Mouse (Mus musculus): ENCODE results near the gene Hnrnph3. TPM values are rescaled to one million over a fixed set of nuclear protein-coding genes. Genes with fewer than 3 reads are reported as not detected.

Hnrnph3 gene
- polyA plus RNA-seq (2015; fragmentation: Nextera tagmentation; extraction: Ambion mirVana) = 103 and 108 TPM in 2 replicates

GRCm38 (mm10) chr10:63023749-63024579 is at the start of gene Hnrnph3, which contains the start of gene Pbld2:
Hnrnph3 (minus strand) TSS chr10:63024217.
Pbld2 (plus strand) TSS chr10:63024315.
- Histone ChIP-seq H3K4me3 (ENCODE audit: low read length) (peak within 1 kb of the TSS; percentile 94), H3K4me1 (replicated peaks; ENCODE audit: control insufficient read depth, insufficient read depth, low read length) (peaks cover 20% of the 10 kb centered on the region), H3K4me2 (ENCODE audit: low read depth, low read length) (peak within 1 kb of the TSS; percentile 70), H3K9ac (ENCODE audit: low read length) (peak within 1 kb of the TSS; percentile 100), H3K27ac (ENCODE audit: low read length) (peak within 1 kb of the TSS; percentile 99), H3K36me3 (ENCODE audit: control insufficient read depth, insufficient read depth, low read length) (no peaks in the 10 kb centered on the region), H3K27me3 (ENCODE audit: control insufficient read depth, insufficient read depth, low read depth, low read length) (no peaks in the 10 kb centered on the region), H3K9me3 (ENCODE audit: control insufficient read depth, low read length) (no peaks in the 10 kb centered on the region)
- under 1% methylated on average over 61 of the region's 69 CpGs for WGBS
- peak; percentile 96 for ATAC-seq (ENCODE audit: low read depth)

- Histone ChIP-seq H3K9me3 (ENCODE audit: control insufficient read depth, low read length) (no peaks in the 10 kb centered on the region), H3K27me3 (ENCODE audit: control insufficient read depth, insufficient read depth, low read depth, low read length) (no peaks in the 10 kb centered on the region), H3K4me3 (ENCODE audit: low read length) (no peak overlapping the region), H3K4me2 (ENCODE audit: low read depth, low read length) (no peak overlapping the region), H3K4me1 (replicated peaks; ENCODE audit: control insufficient read depth, insufficient read depth, low read length) (no peaks in the 10 kb centered on the region), H3K9ac (ENCODE audit: low read length) (no peak overlapping the region), H3K36me3 (ENCODE audit: control insufficient read depth, insufficient read depth, low read length) (no peaks in the 10 kb centered on the region), H3K27ac (ENCODE audit: low read length) (no peak overlapping the region)
- peak; percentile 86 for ATAC-seq (ENCODE audit: low read depth)
- WGBS = 8% methylated on average over 5 of the region's 5 CpGs
These were observed 42.0 kb upstream of the Hnrnph3 start for GRCm38 (mm10) chr10:63065988-63066387.

- no peak for ATAC-seq (ENCODE audit: low read depth)
- H3K4me1 ChIP-seq (replicated peaks; ENCODE audit: control insufficient read depth, insufficient read depth, low read length) = no peaks in the 10 kb centered on the region
- H3K27ac ChIP-seq (ENCODE audit: low read length) = no peak overlapping the region
- no peaks in the 10 kb centered on the region for H3K36me3 ChIP-seq (ENCODE audit: control insufficient read depth, insufficient read depth, low read length)
- H3K4me3 ChIP-seq (ENCODE audit: low read length) = no peak overlapping the region
- H3K9me3 ChIP-seq (ENCODE audit: control insufficient read depth, low read length) = no peaks in the 10 kb centered on the region
- H3K27me3 ChIP-seq (ENCODE audit: control insufficient read depth, insufficient read depth, low read depth, low read length) = no peaks in the 10 kb centered on the region
- 63% methylated on average over 8 of the region's 8 CpGs for WGBS
- H3K9ac ChIP-seq (ENCODE audit: low read length) = no peak overlapping the region
- H3K4me2 ChIP-seq (ENCODE audit: low read depth, low read length) = no peak overlapping the region
These were observed 41.5 kb upstream of the Hnrnph3 start for GRCm38 (mm10) chr10:63065561-63065960.

- Histone ChIP-seq H3K4me2 (ENCODE audit: low read depth, low read length) (no peak overlapping the region), H3K27ac (ENCODE audit: low read length) (no peak overlapping the region), H3K4me3 (ENCODE audit: low read length) (no peak overlapping the region), H3K36me3 (ENCODE audit: control insufficient read depth, insufficient read depth, low read length) (no peaks in the 10 kb centered on the region), H3K27me3 (ENCODE audit: control insufficient read depth, insufficient read depth, low read depth, low read length) (no peaks in the 10 kb centered on the region), H3K9ac (ENCODE audit: low read length) (no peak overlapping the region), H3K9me3 (ENCODE audit: control insufficient read depth, low read length) (no peaks in the 10 kb centered on the region), H3K4me1 (replicated peaks; ENCODE audit: control insufficient read depth, insufficient read depth, low read length) (no peaks in the 10 kb centered on the region)
- ATAC-seq (ENCODE audit: low read depth) = no peak
- 74% methylated on average over 9 of the region's 9 CpGs for WGBS
These were observed 40.5 kb upstream of the Hnrnph3 start for GRCm38 (mm10) chr10:63064516-63064915.

- H3K4me1 ChIP-seq (replicated peaks; ENCODE audit: control insufficient read depth, insufficient read depth, low read length) = no peaks in the 10 kb centered on the region
- H3K9ac ChIP-seq (ENCODE audit: low read length) = no peak overlapping the region
- 71% methylated on average over 7 of the region's 7 CpGs for WGBS
- H3K4me3 ChIP-seq (ENCODE audit: low read length) = no peak overlapping the region
- H3K27me3 ChIP-seq (ENCODE audit: control insufficient read depth, insufficient read depth, low read depth, low read length) = no peaks in the 10 kb centered on the region
- H3K9me3 ChIP-seq (ENCODE audit: control insufficient read depth, low read length) = no peaks in the 10 kb centered on the region
- no peak for ATAC-seq (ENCODE audit: low read depth)
- no peak overlapping the region for H3K4me2 ChIP-seq (ENCODE audit: low read depth, low read length)
- no peak overlapping the region for H3K27ac ChIP-seq (ENCODE audit: low read length)
- H3K36me3 ChIP-seq (ENCODE audit: control insufficient read depth, insufficient read depth, low read length) = no peaks in the 10 kb centered on the region
These were observed 39.3 kb upstream of the Hnrnph3 start for GRCm38 (mm10) chr10:63063365-63063764.

GRCm38 (mm10) chr10:63062696-63063095 is 38.7 kb upstream of the Hnrnph3 start:
- WGBS = 90% methylated on average over 5 of the region's 5 CpGs
- no peak for ATAC-seq (ENCODE audit: low read depth)

GRCm38 (mm10) chr10:63061266-63061665 is 37.2 kb upstream of the Hnrnph3 start:
- ATAC-seq (ENCODE audit: low read depth) = no peak
- Histone ChIP-seq H3K27me3 (ENCODE audit: control insufficient read depth, insufficient read depth, low read depth, low read length) (no peaks in the 10 kb centered on the region), H3K9ac (ENCODE audit: low read length) (no peak overlapping the region), H3K36me3 (ENCODE audit: control insufficient read depth, insufficient read depth, low read length) (no peaks in the 10 kb centered on the region), H3K9me3 (ENCODE audit: control insufficient read depth, low read length) (no peaks in the 10 kb centered on the region), H3K4me3 (ENCODE audit: low read length) (no peak overlapping the region), H3K4me2 (ENCODE audit: low read depth, low read length) (no peak overlapping the region), H3K27ac (ENCODE audit: low read length) (no peak overlapping the region), H3K4me1 (replicated peaks; ENCODE audit: control insufficient read depth, insufficient read depth, low read length) (no peaks in the 10 kb centered on the region)
- WGBS = 62% methylated on average over 12 of the region's 12 CpGs

More at GRCm38 (mm10) chr10:63062696-63063095, 38.7 kb upstream of the Hnrnph3 start:
- H3K27ac ChIP-seq (ENCODE audit: low read length) = no peak overlapping the region
- no peak overlapping the region for H3K4me3 ChIP-seq (ENCODE audit: low read length)
- H3K4me1 ChIP-seq (replicated peaks; ENCODE audit: control insufficient read depth, insufficient read depth, low read length) = no peaks in the 10 kb centered on the region
- H3K4me2 ChIP-seq (ENCODE audit: low read depth, low read length) = no peak overlapping the region
- H3K9me3 ChIP-seq (ENCODE audit: control insufficient read depth, low read length) = no peaks in the 10 kb centered on the region
- H3K36me3 ChIP-seq (ENCODE audit: control insufficient read depth, insufficient read depth, low read length) = no peaks in the 10 kb centered on the region
- H3K27me3 ChIP-seq (ENCODE audit: control insufficient read depth, insufficient read depth, low read depth, low read length) = no peaks in the 10 kb centered on the region
- H3K9ac ChIP-seq (ENCODE audit: low read length) = no peak overlapping the region

- ATAC-seq (ENCODE audit: low read depth) = no peak
- no peak overlapping the region for H3K27ac ChIP-seq (ENCODE audit: low read length)
- no peaks in the 10 kb centered on the region for H3K4me1 ChIP-seq (replicated peaks; ENCODE audit: control insufficient read depth, insufficient read depth, low read length)
- 39% methylated on average over 11 of the region's 11 CpGs for WGBS
- H3K4me3 ChIP-seq (ENCODE audit: low read length) = no peak overlapping the region
- H3K9ac ChIP-seq (ENCODE audit: low read length) = no peak overlapping the region
- no peaks in the 10 kb centered on the region for H3K9me3 ChIP-seq (ENCODE audit: control insufficient read depth, low read length)
- H3K27me3 ChIP-seq (ENCODE audit: control insufficient read depth, insufficient read depth, low read depth, low read length) = no peaks in the 10 kb centered on the region
- no peaks in the 10 kb centered on the region for H3K36me3 ChIP-seq (ENCODE audit: control insufficient read depth, insufficient read depth, low read length)
- H3K4me2 ChIP-seq (ENCODE audit: low read depth, low read length) = no peak overlapping the region
These were observed 36.4 kb upstream of the Hnrnph3 start for GRCm38 (mm10) chr10:63060406-63060805.

- Histone ChIP-seq H3K27me3 (ENCODE audit: control insufficient read depth, insufficient read depth, low read depth, low read length) (no peaks in the 10 kb centered on the region), H3K4me1 (replicated peaks; ENCODE audit: control insufficient read depth, insufficient read depth, low read length) (no peaks in the 10 kb centered on the region), H3K9ac (ENCODE audit: low read length) (no peak within 1 kb of the TSS), H3K4me3 (ENCODE audit: low read length) (no peak within 1 kb of the TSS), H3K9me3 (ENCODE audit: control insufficient read depth, low read length) (no peaks in the 10 kb centered on the region), H3K4me2 (ENCODE audit: low read depth, low read length) (no peak within 1 kb of the TSS), H3K36me3 (ENCODE audit: control insufficient read depth, insufficient read depth, low read length) (no peaks in the 10 kb centered on the region), H3K27ac (ENCODE audit: low read length) (no peak within 1 kb of the TSS)
- ATAC-seq (ENCODE audit: low read depth) = no peak
- 80% methylated on average over 2 of the region's 2 CpGs for WGBS
These were observed 35.8 kb upstream of the Hnrnph3 start, which contains the start of gene Pbld1 for GRCm38 (mm10) chr10:63059862-63060261. Pbld1 (plus strand) TSS chr10:63060162.
